Mouse (Mus musculus) limb, embryonic 14.5 days (tissue): ENCODE measurements around the gene Nat8l. TPM values are rescaled to one million over a fixed set of nuclear protein-coding genes. Genes with fewer than 3 reads are reported as not detected.

Source experiments
- ATAC-seq: fragments of 200-750 bp; cut with Nextera tagmentation; 2 replicates; pipeline ENCODE4 v1.8.0; 2017; ENCODE audit warnings: low read depth, moderate number of reproducible peaks, moderate TSS enrichment; ENCODE audit not compliant: low FRiP score
- DNase-seq: peaks from one replicate; pipeline ENCODE4 v3.0.0-alpha.2; 2015; ENCODE audit warnings: low spot score
- H3K27ac ChIP-seq: fragments of 300-500 bp; sonication (generic); replicated peaks from 2 replicates; pipeline ENCODE4 v1.5.1; 2014; ENCODE audit warnings: low read depth, mild to moderate bottlenecking, low read length, moderate library complexity, mixed read lengths
- H3K27me3 ChIP-seq: fragments of 300-500 bp; sonication (generic); 2 replicates; pipeline ENCODE4 v1.6.1; 2014; ENCODE audit warnings: low read length, mixed read lengths; ENCODE audit not compliant: control insufficient read depth, insufficient read depth
- H3K36me3 ChIP-seq: fragments of 300-500 bp; sonication (generic); 2 replicates; pipeline ENCODE4 v1.6.1; 2014; ENCODE audit warnings: mild to moderate bottlenecking, low read length, moderate library complexity, mixed read lengths; ENCODE audit not compliant: control insufficient read depth, insufficient read depth
- H3K4me1 ChIP-seq: fragments of 300-500 bp; sonication (generic); 2 replicates; pipeline ENCODE4 v1.6.1; 2014; ENCODE audit warnings: antibody characterized with exemption, low read length, mixed read lengths; ENCODE audit not compliant: control insufficient read depth, insufficient read depth
- H3K4me2 ChIP-seq: fragments of 300-500 bp; sonication (generic); replicated peaks from 2 replicates; pipeline ENCODE4 v1.6.1; 2014; ENCODE audit warnings: low read depth, mild to moderate bottlenecking, low read length, moderate library complexity; ENCODE audit not compliant: severe bottlenecking
- H3K4me3 ChIP-seq: fragments of 300-500 bp; sonication (generic); replicated peaks from 2 replicates; pipeline ENCODE4 v1.5.1; 2014; ENCODE audit warnings: low read length
- H3K9ac ChIP-seq: fragments of 300-500 bp; sonication (generic); 2 replicates; pipeline ENCODE4 v1.6.1; 2014; ENCODE audit warnings: mild to moderate bottlenecking, low read depth, low read length, moderate library complexity; ENCODE audit not compliant: severe bottlenecking
- H3K9me3 ChIP-seq: fragments of 300-500 bp; sonication (generic); 2 replicates; pipeline ENCODE4 v1.6.1; 2016; ENCODE audit warnings: low read length; ENCODE audit not compliant: control insufficient read depth
- POLR2A ChIP-seq: fragments of 200-500 bp; IDR thresholded peaks from 2 replicates; pipeline ENCODE4 v1.8.0; 2012; ENCODE audit warnings: inconsistent platforms, mild to moderate bottlenecking, moderate library complexity, borderline replicate concordance; ENCODE audit not compliant: insufficient read depth, insufficient read length; ENCODE audit errors: extremely low read depth
- WGBS: fragments of 180-500 bp; shearing (Covaris S2); extraction: QIAGEN DNeasy Blood & Tissue Kit; methylation state at CpG from one replicate; pipeline ENCODE4 v1.1.7; 2014; 5-methylcytosine and 5-hydroxymethylcytosine counted together
- polyA plus RNA-seq, 2 experiments: library from polyadenylated mRNA; depleted of rRNA in 1 of 2; stranded (reverse) in 1 of 2; unstranded in 1 of 2; fragments of >200 nt; fragmentation: Nextera tagmentation in 1 of 2; extraction: Ambion mirVana in 1 of 2; gene quantifications; 2 replicates each; pipeline versions ENCODE4 v1.2.1 to v1.2.3; 2012 to 2014

The Nat8l gene
- polyA plus RNA-seq, 2 experiments: 0.28 to 1.1 TPM

GRCm38 (mm10) chr5:33983309-33984121, 12.3 kb upstream of the Nat8l start, which contains the start of gene Gm1673:
Gene Gm1673, plus strand, starts transcription at chr5:33983433.
- WGBS: under 1% methylated on average over 64 of the region's 88 CpGs
- 0 out of 2 replicates have a peak, but pooled peaks have one; percentile 36 for TF ChIP-seq POLR2A
- Histone ChIP-seq H3K4me3 (peak within 1 kb of the TSS; percentile 92), H3K9me3 (no peaks in the 10 kb centered on the region), H3K4me2 (peak within 1 kb of the TSS; percentile 93), H3K27ac (peak within 1 kb of the TSS; percentile 71), H3K27me3 (no peaks in the 10 kb centered on the region), H3K9ac (peak within 1 kb of the TSS; percentile 71), H3K4me1 (peaks cover 12% of the 10 kb centered on the region), H3K36me3 (peaks cover 10% of the 10 kb centered on the region)
- DNase-seq (peak; percentile 91), ATAC-seq (peak; percentile 91)

GRCm38 (mm10) chr5:33994671-33995625, 836 bp upstream of the Nat8l start:
- TF ChIP-seq POLR2A: no peak
- 35% methylated on average over 28 of the region's 28 CpGs for WGBS
- H3K4me3 ChIP-seq: peak overlapping the region; percentile 60; the same call in 1 of the 2 replicates

GRCm38 (mm10) chr5:33996694-33997045, 886 bp downstream of the Nat8l start:
- peak overlapping the region; percentile 96 for H3K4me2 ChIP-seq
- H3K27ac ChIP-seq: no peak overlapping the region
- no peak; the same call in 1 of the 2 replicates for ATAC-seq
- H3K4me3 ChIP-seq: peak overlapping the region; percentile 60
- H3K36me3 ChIP-seq: no peaks in the 10 kb centered on the region
- WGBS: 1% methylated on average over 15 of the region's 55 CpGs
- no peak for DNase-seq
- H3K9ac ChIP-seq: peak overlapping the region; percentile 41
- TF ChIP-seq POLR2A: no peak
- H3K4me1 ChIP-seq: peaks cover 6% of the 10 kb centered on the region
- H3K9me3 ChIP-seq: no peaks in the 10 kb centered on the region
- H3K27me3 ChIP-seq: peaks cover 54% of the 10 kb centered on the region

More at GRCm38 (mm10) chr5:33994671-33995625, 836 bp upstream of the Nat8l start:
- peak overlapping the region; percentile 96; the same call in 1 of the 2 replicates for H3K4me2 ChIP-seq
- no peak overlapping the region for H3K27ac ChIP-seq
- no peak overlapping the region for H3K9ac ChIP-seq
- no peak for DNase-seq
- no peaks in the 10 kb centered on the region for H3K9me3 ChIP-seq
- peaks cover 54% of the 10 kb centered on the region for H3K27me3 ChIP-seq
- no peak for ATAC-seq
- peaks cover 6% of the 10 kb centered on the region for H3K4me1 ChIP-seq
- no peaks in the 10 kb centered on the region for H3K36me3 ChIP-seq

- Histone ChIP-seq H3K4me3 (peak overlapping the region; percentile 60), H3K27me3 (peaks cover 54% of the 10 kb centered on the region), H3K4me1 (peaks cover 6% of the 10 kb centered on the region), H3K9ac (peak overlapping the region; percentile 41), H3K36me3 (no peaks in the 10 kb centered on the region), H3K27ac (no peak overlapping the region), H3K9me3 (no peaks in the 10 kb centered on the region), H3K4me2 (peak overlapping the region; percentile 96)
- under 1% methylated on average over 73 of the region's 80 CpGs for WGBS
- DNase-seq: peak; percentile 26
- TF ChIP-seq POLR2A: no peak
- no peak for ATAC-seq
Observed at GRCm38 (mm10) chr5:33997051-33997741, 1.4 kb downstream of the Nat8l start.
